Mouse (Mus musculus) spleen, postnatal 36 days (tissue): ENCODE measurements around the gene 9130023H24Rik.

Experiments
- DNase-seq, 2 experiments: peaks; one replicate each; pipeline ENCODE4 v3.0.0; 2022; ENCODE audit warnings: low spot score in 2 of 2, mixed read lengths in 1 of 2

9130023H24Rik gene

GRCm38 (mm10) chr7:128201607-128202006 is 36.2 kb downstream of the 9130023H24Rik start:
- DNase-seq, result no peak
